ENCODE assay signal across 10 mouse cellular contexts in the genomic region with DNA sequence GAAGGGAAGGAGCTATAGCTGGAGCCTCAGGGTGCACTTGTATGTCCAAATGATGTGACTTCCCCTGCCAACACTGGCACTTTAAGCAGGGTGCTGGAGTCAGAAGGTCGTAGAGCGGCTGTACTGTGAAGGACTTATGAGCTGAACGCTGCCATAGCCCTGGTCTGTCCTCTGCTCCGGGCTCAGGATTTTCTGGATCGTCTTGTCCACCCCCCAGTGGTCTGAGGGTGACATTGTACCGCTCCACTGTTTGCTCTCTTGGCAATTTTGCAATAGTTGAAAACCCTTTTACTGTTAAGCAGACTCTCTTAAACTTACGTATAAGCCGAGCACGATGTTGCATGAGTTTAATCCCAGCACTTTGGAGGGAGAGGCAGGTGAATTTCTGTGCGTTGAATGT. TPM values are rescaled to one million over a fixed set of nuclear protein-coding genes. Genes with fewer than 3 reads are reported as not detected.
DNase-seq lines count a peak whose midpoint lies in the region; ATAC-seq and TF ChIP-seq lines count a peak whose summit lies in the region.
"Had no signal": no experiment of that assay in that cellular context is flagged by ENCODE, and none has a peak within 500 bp of the region (broad histone marks: within the 10 kb centered on the region; RNA-seq: fewer than 3 reads in every experiment).

No protein-coding gene starts in this region.

- DNase-seq in embryonic facial prominence, embryonic 10.5 days (ENCODE audit: low spot score), result no peak
- DNase-seq in kidney, postnatal 0 days (ENCODE audit: low spot score), result peak; percentile 58
- DNase-seq in 3T3-L1 (ENCODE audit: low read depth, low spot score) (peak; percentile 40), MN1 (ENCODE audit: low spot score) (no peak)
- no peak for DNase-seq in liver, postnatal 0 days
- no peak for DNase-seq in layer of hippocampus, postnatal 36 days
- DNase-seq: thymus, adult 18-20 months had no signal

- peaks cover 7% of the 10 kb centered on the region for H3K4me1 ChIP-seq in embryonic facial prominence, embryonic 13.5 days
- peaks cover 6% of the 10 kb centered on the region for H3K4me1 ChIP-seq in embryonic facial prominence, embryonic 10.5 days
- H3K4me1 ChIP-seq in kidney, postnatal 0 days (replicated peaks; ENCODE audit: insufficient read depth, low read length), result no peaks in the 10 kb centered on the region; the same call in 1 of the 2 replicates
- peaks cover 6% of the 10 kb centered on the region for H3K4me1 ChIP-seq in kidney, embryonic 16.5 days (ENCODE audit: insufficient read depth, low read length)
- peaks cover 9% of the 10 kb centered on the region for H3K4me1 ChIP-seq in liver, postnatal 0 days (ENCODE audit: insufficient read depth)

- no peak overlapping the region for H3K27ac ChIP-seq in embryonic facial prominence, embryonic 13.5 days
- no peak overlapping the region for H3K27ac ChIP-seq in embryonic facial prominence, embryonic 10.5 days (replicated peaks)
- H3K27ac ChIP-seq in kidney, postnatal 0 days, result no peak overlapping the region
- no peak overlapping the region for H3K27ac ChIP-seq in kidney, embryonic 16.5 days (ENCODE audit: low read length)
- 0 out of 2 replicates have a peak overlapping the region, but pooled peaks have one; percentile 18 for H3K27ac ChIP-seq in liver, postnatal 0 days (ENCODE audit: low read depth)
- H3K27ac ChIP-seq: hindbrain, embryonic 10.5 days had no signal

- TF ChIP-seq EP300 in liver, postnatal 0 days (IDR thresholded peaks at IDR 0.05; ENCODE audit: low read depth), result no peak

- no peaks in the 10 kb centered on the region for H3K9me3 ChIP-seq in embryonic facial prominence, embryonic 13.5 days
- no peaks in the 10 kb centered on the region for H3K9me3 ChIP-seq in embryonic facial prominence, embryonic 10.5 days
- no peaks in the 10 kb centered on the region for H3K9me3 ChIP-seq in kidney, postnatal 0 days (replicated peaks; ENCODE audit: low read length)
- H3K9me3 ChIP-seq in kidney, embryonic 16.5 days (ENCODE audit: low read length), result no peaks in the 10 kb centered on the region
- no peaks in the 10 kb centered on the region for H3K9me3 ChIP-seq in liver, postnatal 0 days (ENCODE audit: low read length)
- H3K9me3 ChIP-seq: hindbrain, embryonic 10.5 days had no signal

- peak; percentile 43 for TF ChIP-seq CTCF in kidney, postnatal 0 days (IDR thresholded peaks at IDR 0.05; ENCODE audit: low read depth)
- peak; percentile 41; the same call in 1 of the 2 replicates for TF ChIP-seq CTCF in liver, postnatal 0 days (IDR thresholded peaks at IDR 0.05; ENCODE audit: low read depth)

- no peak overlapping the region for H3K4me2 ChIP-seq in embryonic facial prominence, embryonic 13.5 days
- no peak overlapping the region for H3K4me2 ChIP-seq in kidney, postnatal 0 days (ENCODE audit: low read length)
- no peak overlapping the region for H3K4me2 ChIP-seq in kidney, embryonic 16.5 days (replicated peaks; ENCODE audit: low read depth, low read length)
- H3K4me2 ChIP-seq in liver, postnatal 0 days (ENCODE audit: low read depth, low read length), result no peak overlapping the region

- 0 out of 2 replicates have a peak overlapping the region, but pooled peaks have one; percentile 16 for H3K9ac ChIP-seq in embryonic facial prominence, embryonic 13.5 days
- no peak overlapping the region for H3K9ac ChIP-seq in kidney, postnatal 0 days (ENCODE audit: low read depth, low read length)
- no peak overlapping the region for H3K9ac ChIP-seq in kidney, embryonic 16.5 days (replicated peaks; ENCODE audit: low read length)
- no peak overlapping the region for H3K9ac ChIP-seq in liver, postnatal 0 days (replicated peaks)

- no peak for ATAC-seq in embryonic facial prominence, embryonic 13.5 days (ENCODE audit: insufficient number of reproducible peaks, insufficient read depth, low FRiP score, low TSS enrichment, low read depth)
- ATAC-seq in kidney, postnatal 0 days (replicated peaks; ENCODE audit: low FRiP score, low read depth), result no peak
- no peak for ATAC-seq in kidney, embryonic 16.5 days (ENCODE audit: low FRiP score, low TSS enrichment)
- ATAC-seq in liver, postnatal 0 days, result no peak

- WGBS in embryonic facial prominence, embryonic 13.5 days, result 78% methylated on average over 10 of the region's 10 CpGs
- WGBS in embryonic facial prominence, embryonic 10.5 days, result 74% methylated on average over 10 of the region's 10 CpGs
- 65% methylated on average over 10 of the region's 10 CpGs for WGBS in kidney, postnatal 0 days
- WGBS in kidney, embryonic 16.5 days, result 61% methylated on average over 10 of the region's 10 CpGs
- WGBS in liver, postnatal 0 days (ENCODE audit: insufficient replicate concordance), result 58% methylated on average over 10 of the region's 10 CpGs

- no peaks in the 10 kb centered on the region for H3K27me3 ChIP-seq in embryonic facial prominence, embryonic 13.5 days
- H3K27me3 ChIP-seq in embryonic facial prominence, embryonic 10.5 days (replicated peaks; ENCODE audit: low read depth, poor library complexity, severe bottlenecking), result no peaks in the 10 kb centered on the region
- H3K27me3 ChIP-seq in kidney, postnatal 0 days (ENCODE audit: insufficient read depth, low read length), result no peaks in the 10 kb centered on the region
- no peaks in the 10 kb centered on the region for H3K27me3 ChIP-seq in kidney, embryonic 16.5 days (ENCODE audit: insufficient read depth, low read length)
- H3K27me3 ChIP-seq in liver, postnatal 0 days (ENCODE audit: insufficient read depth, low read length), result no peaks in the 10 kb centered on the region

- H3K36me3 ChIP-seq in embryonic facial prominence, embryonic 13.5 days, result peaks cover 52% of the 10 kb centered on the region
- peaks cover 57% of the 10 kb centered on the region for H3K36me3 ChIP-seq in embryonic facial prominence, embryonic 10.5 days (replicated peaks)
- H3K36me3 ChIP-seq in kidney, postnatal 0 days (ENCODE audit: insufficient read depth, low read length), result peaks cover 20% of the 10 kb centered on the region
- H3K36me3 ChIP-seq in kidney, embryonic 16.5 days (ENCODE audit: insufficient read depth, low read length), result peaks cover 23% of the 10 kb centered on the region
- H3K36me3 ChIP-seq in liver, postnatal 0 days (replicated peaks; ENCODE audit: insufficient read depth, low read length), result peaks cover 12% of the 10 kb centered on the region

- H3K4me3 ChIP-seq in embryonic facial prominence, embryonic 13.5 days, result no peak overlapping the region
- no peak overlapping the region for H3K4me3 ChIP-seq in embryonic facial prominence, embryonic 10.5 days
- no peak overlapping the region for H3K4me3 ChIP-seq in kidney, postnatal 0 days (replicated peaks; ENCODE audit: low read depth, low read length)
- no peak overlapping the region for H3K4me3 ChIP-seq in kidney, embryonic 16.5 days (ENCODE audit: low read length)
- H3K4me3 ChIP-seq in liver, postnatal 0 days (ENCODE audit: low read depth, low read length), result no peak overlapping the region
- H3K4me3 ChIP-seq: hindbrain, embryonic 10.5 days had no signal

RNA-seq across cellular contexts. Expression of a gene that starts 1.5 kb away (rescaled TPM):
- polyA plus RNA-seq in embryonic facial prominence, embryonic 13.5 days (2015; fragmentation: Nextera tagmentation; extraction: Ambion mirVana), result 238 TPM in 2 replicates
- polyA plus RNA-seq in embryonic facial prominence, embryonic 10.5 days (2016; fragmentation: Nextera tagmentation; extraction: Ambion mirVana), result 250 and 258 TPM in 2 replicates
- polyA plus RNA-seq in kidney, postnatal 0 days (2015; fragmentation: Nextera tagmentation; extraction: Ambion mirVana), result 264 TPM in 2 replicates
- 262 and 263 TPM in 2 replicates for polyA plus RNA-seq in kidney, embryonic 16.5 days (2015; fragmentation: Nextera tagmentation; extraction: Ambion mirVana)
- polyA plus RNA-seq in liver, postnatal 0 days (2015; fragmentation: Nextera tagmentation; extraction: Ambion mirVana), result 123 and 126 TPM in 2 replicates
- total RNA-seq in layer of hippocampus, postnatal 36 days (2021), result 100 to 1,000 TPM; 101 to 108 TPM

RNA-seq across cellular contexts. Expression of a gene that starts 10.2 kb away (rescaled TPM):
- polyA plus RNA-seq in embryonic facial prominence, embryonic 13.5 days (2015; fragmentation: Nextera tagmentation; extraction: Ambion mirVana), result 60.7 and 66.0 TPM in 2 replicates
- polyA plus RNA-seq in embryonic facial prominence, embryonic 10.5 days (2016; fragmentation: Nextera tagmentation; extraction: Ambion mirVana), result 60.3 and 69.6 TPM in 2 replicates
- 51.7 and 52.7 TPM in 2 replicates for polyA plus RNA-seq in kidney, postnatal 0 days (2015; fragmentation: Nextera tagmentation; extraction: Ambion mirVana)
- polyA plus RNA-seq in kidney, embryonic 16.5 days (2015; fragmentation: Nextera tagmentation; extraction: Ambion mirVana), result 59.5 and 59.8 TPM in 2 replicates
- polyA plus RNA-seq in liver, postnatal 0 days (2015; fragmentation: Nextera tagmentation; extraction: Ambion mirVana), result 8.5 and 8.8 TPM in 2 replicates
- 10 to 100 TPM; 43.2 to 44.3 TPM for total RNA-seq in layer of hippocampus, postnatal 36 days (2021)

RNA-seq across cellular contexts. Expression of a gene that starts 10.4 kb away (rescaled TPM):
- 2.2 and 2.5 TPM in 2 replicates for polyA plus RNA-seq in embryonic facial prominence, embryonic 13.5 days (2015; fragmentation: Nextera tagmentation; extraction: Ambion mirVana)
- polyA plus RNA-seq in embryonic facial prominence, embryonic 10.5 days (2016; fragmentation: Nextera tagmentation; extraction: Ambion mirVana), result 2.0 and 2.3 TPM in 2 replicates
- polyA plus RNA-seq in kidney, postnatal 0 days (2015; fragmentation: Nextera tagmentation; extraction: Ambion mirVana), result 0.66 and 1.3 TPM in 2 replicates
- polyA plus RNA-seq in kidney, embryonic 16.5 days (2015; fragmentation: Nextera tagmentation; extraction: Ambion mirVana), result 1.1 and 1.4 TPM in 2 replicates
- 0.13 and 0.18 TPM in 2 replicates for polyA plus RNA-seq in liver, postnatal 0 days (2015; fragmentation: Nextera tagmentation; extraction: Ambion mirVana)
- 10 to 100 TPM in 1 of 2 experiments, 1 to 10 TPM in 1; 9.7 to 16.0 TPM for total RNA-seq in layer of hippocampus, postnatal 36 days (2021)

RNA-seq across cellular contexts. Expression of a gene that starts 18.5 kb away (rescaled TPM):
- 26.1 and 28.3 TPM in 2 replicates for polyA plus RNA-seq in embryonic facial prominence, embryonic 13.5 days (2015; fragmentation: Nextera tagmentation; extraction: Ambion mirVana)
- 22.9 and 23.9 TPM in 2 replicates for polyA plus RNA-seq in embryonic facial prominence, embryonic 10.5 days (2016; fragmentation: Nextera tagmentation; extraction: Ambion mirVana)
- polyA plus RNA-seq in kidney, postnatal 0 days (2015; fragmentation: Nextera tagmentation; extraction: Ambion mirVana), result 18.8 and 19.0 TPM in 2 replicates
- 18.2 and 19.6 TPM in 2 replicates for polyA plus RNA-seq in kidney, embryonic 16.5 days (2015; fragmentation: Nextera tagmentation; extraction: Ambion mirVana)
- 13.3 and 13.9 TPM in 2 replicates for polyA plus RNA-seq in liver, postnatal 0 days (2015; fragmentation: Nextera tagmentation; extraction: Ambion mirVana)
- 10 to 100 TPM; 48.4 to 50.1 TPM for total RNA-seq in layer of hippocampus, postnatal 36 days (2021)

RNA-seq across cellular contexts. Expression of a gene that starts 21.4 kb away (rescaled TPM):
- 39.8 and 42.2 TPM in 2 replicates for polyA plus RNA-seq in embryonic facial prominence, embryonic 13.5 days (2015; fragmentation: Nextera tagmentation; extraction: Ambion mirVana)
- 47.7 and 51.6 TPM in 2 replicates for polyA plus RNA-seq in embryonic facial prominence, embryonic 10.5 days (2016; fragmentation: Nextera tagmentation; extraction: Ambion mirVana)
- 24.3 and 26.9 TPM in 2 replicates for polyA plus RNA-seq in kidney, postnatal 0 days (2015; fragmentation: Nextera tagmentation; extraction: Ambion mirVana)
- 32.7 and 36.6 TPM in 2 replicates for polyA plus RNA-seq in kidney, embryonic 16.5 days (2015; fragmentation: Nextera tagmentation; extraction: Ambion mirVana)
- 14.8 and 16.8 TPM in 2 replicates for polyA plus RNA-seq in liver, postnatal 0 days (2015; fragmentation: Nextera tagmentation; extraction: Ambion mirVana)
- total RNA-seq in layer of hippocampus, postnatal 36 days (2021), result 10 to 100 TPM; 48.6 to 51.6 TPM

Comparison
In these comparisons a context has a peak if more than half of its experiments do, and no peak if none do; other contexts are left out.
1. DNase-seq: peak in kidney, postnatal 0 days (single experiment) and 3T3-L1 (single experiment); none in embryonic facial prominence, embryonic 10.5 days (single experiment), liver, postnatal 0 days (single experiment), layer of hippocampus, postnatal 36 days (0 of 2) and MN1 (single experiment).